Mouse (Mus musculus): Measurements from ENCODE around the gene Mef2d.
A peak's percentile ranks its signal among the peaks of the same experiment; 100 is the strongest.

Gene Mef2d

GRCm38 (mm10) chr3:88191820-88192616 lies 49.8 kb downstream of the Mef2d start:
- peak; percentile 56 for DNase-seq

GRCm38 (mm10) chr3:88197741-88198504 lies 55.8 kb downstream of the Mef2d start:
- no peak for DNase-seq

- DNase-seq: no peak
Observed at GRCm38 (mm10) chr3:88198505-88199020, 56.4 kb downstream of the Mef2d start.

GRCm38 (mm10) chr3:88199541-88200110 lies 57.5 kb downstream of the Mef2d start:
- no peak for DNase-seq

GRCm38 (mm10) chr3:88200161-88200971 lies 58.2 kb downstream of the Mef2d start:
- DNase-seq: no peak

- no peak for DNase-seq
Observed at GRCm38 (mm10) chr3:88200972-88201330, 58.8 kb downstream of the Mef2d start.

- DNase-seq: no peak
Observed at GRCm38 (mm10) chr3:88201640-88202039, 59.5 kb downstream of the Mef2d start.

GRCm38 (mm10) chr3:88202986-88203385 lies 60.8 kb downstream of the Mef2d start:
- DNase-seq: no peak

- DNase-seq: no peak
Observed at GRCm38 (mm10) chr3:88203456-88203855, 61.3 kb downstream of the Mef2d start.

- no peak for DNase-seq
Observed at GRCm38 (mm10) chr3:88203999-88204700, 62.0 kb downstream of the Mef2d start.

GRCm38 (mm10) chr3:88204751-88205150 lies 62.6 kb downstream of the Mef2d start:
- DNase-seq: no peak

- DNase-seq: no peak
Observed at GRCm38 (mm10) chr3:88205176-88205562, 63.0 kb downstream of the Mef2d start.

- no peak for DNase-seq
Observed at GRCm38 (mm10) chr3:88205563-88206491, 63.7 kb downstream of the Mef2d start.

- DNase-seq: no peak
Observed at GRCm38 (mm10) chr3:88206500-88206899, 64.3 kb downstream of the Mef2d start.

GRCm38 (mm10) chr3:88206901-88207371 lies 64.8 kb downstream of the Mef2d start:
- DNase-seq: no peak

GRCm38 (mm10) chr3:88207451-88208100 lies 65.4 kb downstream of the Mef2d start:
- no peak for DNase-seq

- DNase-seq: no peak
Observed at GRCm38 (mm10) chr3:88208226-88208720, 66.1 kb downstream of the Mef2d start.

- no peak for DNase-seq
Observed at GRCm38 (mm10) chr3:88209306-88209705, 67.1 kb downstream of the Mef2d start.

GRCm38 (mm10) chr3:88210121-88210520 lies 67.9 kb downstream of the Mef2d start:
- DNase-seq: no peak

- no peak for DNase-seq
Observed at GRCm38 (mm10) chr3:88210918-88211317, 68.7 kb downstream of the Mef2d start.

All from kidney, adult 9 months (tissue).